Mouse (Mus musculus): ENCODE measurements at regions not wholly inside any gene's neighbourhood (a gene's known extent, or its start where the extent isn't known, plus 50 kb on each side); places are given as distances from the start of the nearest gene placed in this dataset.

DNA sequence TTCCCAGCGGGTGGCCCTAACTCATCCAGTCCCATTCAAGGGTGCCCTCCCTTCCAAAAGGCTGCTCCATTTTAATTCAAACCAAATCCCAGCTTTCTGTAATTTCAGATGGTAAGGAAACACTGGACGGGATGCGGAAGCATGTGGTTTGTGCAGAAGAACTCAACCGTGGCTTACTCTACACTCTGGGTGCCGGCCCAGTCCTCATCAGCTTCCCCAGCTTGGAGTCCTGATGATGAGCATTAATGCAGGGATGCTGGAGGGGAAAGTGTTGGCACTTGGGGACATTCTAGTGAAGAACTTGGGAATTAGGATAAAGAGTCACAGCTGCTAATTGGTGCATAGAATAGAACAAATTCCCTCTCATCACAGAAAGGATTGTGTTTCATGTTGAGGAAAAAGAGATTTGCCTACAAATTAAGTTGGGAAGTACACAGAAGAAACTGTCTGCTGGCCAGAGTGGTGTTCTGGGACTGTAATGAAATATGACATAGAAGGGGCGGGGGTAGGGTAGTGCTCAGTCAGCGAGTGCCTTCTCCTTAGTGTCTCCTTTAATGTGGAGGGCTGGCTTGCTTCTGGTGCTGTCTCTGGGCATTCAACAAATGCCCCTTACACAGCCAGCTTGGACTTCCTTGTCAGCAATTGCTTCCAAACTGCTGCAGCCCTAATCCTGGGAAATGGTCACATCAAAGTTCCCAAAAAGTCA, 285.0 kb upstream of the Bmper start:
- no peak for ATAC-seq (replicated peaks; ENCODE audit: poor library complexity)

- no peak for ATAC-seq (replicated peaks; ENCODE audit: poor library complexity)
Observed at GRCm38 (mm10) chr9:22944992-22945391, 277.9 kb upstream of the Bmper start.

- ATAC-seq (replicated peaks; ENCODE audit: poor library complexity), result peak; percentile 98
Observed at GRCm38 (mm10) chr9:22945426-22945955, 277.4 kb upstream of the Bmper start.

DNA sequence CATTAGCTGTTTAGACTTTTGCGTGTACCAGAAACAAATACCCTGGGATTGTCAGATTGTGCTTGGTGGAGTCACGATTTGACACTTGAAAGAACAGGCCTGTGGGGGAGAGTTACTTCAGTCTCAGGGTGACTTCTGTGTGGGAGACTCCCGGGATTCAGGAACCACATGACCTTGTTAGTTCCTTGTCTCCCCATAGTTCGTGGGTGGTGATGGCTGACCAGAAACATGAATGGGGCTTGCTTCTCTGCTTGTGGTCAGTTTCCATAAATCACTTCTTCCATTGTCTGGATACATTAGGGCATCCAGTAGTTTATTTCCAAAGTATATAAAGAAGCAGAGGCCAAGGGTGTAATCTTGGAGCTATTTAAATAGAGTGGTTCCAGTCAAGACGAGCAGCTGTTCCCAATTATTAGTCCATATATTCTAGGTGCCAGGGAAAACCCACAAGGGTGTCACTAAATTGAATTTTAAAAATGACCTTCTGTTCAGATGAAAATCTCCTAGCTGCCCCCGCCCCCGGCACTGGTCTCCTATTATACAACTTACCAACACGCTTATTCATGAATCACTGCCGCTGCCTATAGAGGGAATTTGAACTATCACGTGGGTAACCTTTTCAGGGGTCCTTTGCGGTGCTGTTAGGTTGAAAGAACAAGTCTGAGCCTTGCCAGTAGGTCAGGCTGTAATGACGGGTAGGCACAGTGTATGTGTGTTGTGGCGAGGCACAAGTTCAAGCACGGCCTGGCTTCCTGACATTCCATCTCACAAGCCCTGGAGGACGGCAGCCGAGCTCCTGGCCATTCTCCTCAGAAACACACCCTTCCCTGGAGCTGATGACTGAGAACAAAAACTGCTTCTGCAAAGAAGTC, 270.1 kb upstream of the Bmper start:
- no peak for ATAC-seq (replicated peaks; ENCODE audit: poor library complexity)

DNA sequence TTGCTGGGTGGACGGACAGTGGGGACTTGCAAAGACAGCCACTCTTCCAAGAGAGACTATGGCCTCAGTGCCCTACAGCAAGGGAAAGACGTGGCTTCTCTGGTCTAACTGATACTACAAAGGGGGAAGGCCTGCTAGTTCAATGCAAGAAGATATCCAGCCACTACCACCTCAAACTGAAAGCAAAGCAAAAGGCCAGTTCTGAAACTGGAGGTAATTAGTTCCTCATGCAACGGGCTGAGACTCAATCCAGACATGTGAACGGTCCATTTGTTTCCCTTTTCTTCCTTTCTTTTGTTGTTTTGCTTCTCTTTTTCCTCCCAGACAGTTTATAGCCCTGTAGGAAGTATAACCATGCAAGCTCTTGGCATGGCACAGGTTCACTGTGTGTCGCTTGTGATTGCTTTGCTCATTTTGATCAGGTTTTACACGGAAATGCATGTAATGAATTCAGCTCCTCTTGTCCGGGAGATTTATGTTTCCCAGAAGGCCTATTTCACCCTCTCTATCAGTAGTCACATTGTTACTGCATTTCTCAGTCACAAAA, 260.5 kb upstream of the Bmper start:
- peak; percentile 90 for ATAC-seq (replicated peaks; ENCODE audit: poor library complexity)

DNA sequence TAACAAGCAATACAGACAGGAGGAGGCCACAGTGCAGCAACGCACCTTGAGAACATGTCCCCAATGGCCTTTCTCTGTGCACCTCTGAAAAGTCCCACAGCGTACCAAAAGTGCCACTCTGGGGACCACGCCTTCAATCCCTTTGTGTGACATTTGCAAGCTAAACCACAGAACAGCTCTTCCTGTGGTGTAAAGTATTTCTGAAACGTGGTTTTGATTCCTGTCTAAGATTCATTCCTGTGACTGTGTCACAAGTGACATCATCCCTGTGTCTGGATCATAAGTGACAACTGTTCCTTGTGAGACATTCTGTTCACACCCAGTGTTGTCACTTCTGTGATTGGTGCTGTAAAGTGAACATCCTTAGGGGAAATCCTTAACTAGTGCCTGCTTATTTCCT, 251.6 kb upstream of the Bmper start:
- peak; percentile 87 for ATAC-seq (replicated peaks; ENCODE audit: poor library complexity)

- no peak for ATAC-seq (replicated peaks; ENCODE audit: poor library complexity)
Observed at GRCm38 (mm10) chr9:22976748-22977147, 246.1 kb upstream of the Bmper start.

DNA sequence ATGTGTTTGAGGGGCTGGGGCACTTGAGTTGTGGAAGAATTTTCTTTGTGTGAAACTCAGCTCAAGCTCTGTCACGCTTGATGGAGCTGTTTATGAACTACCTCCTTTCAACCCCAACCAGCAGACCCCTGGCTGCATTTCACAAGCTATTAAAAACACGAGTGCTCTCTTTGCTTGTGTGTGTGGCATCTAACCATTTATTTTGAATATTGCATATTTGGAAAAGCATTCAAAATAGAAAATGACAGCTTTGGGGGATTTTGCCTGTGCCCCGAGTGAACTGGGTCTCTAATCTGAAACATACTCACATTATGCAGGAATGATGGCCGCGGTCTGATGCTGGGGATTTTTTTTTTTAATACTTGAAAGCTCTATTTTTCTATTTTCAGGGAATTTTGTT, 243.2 kb upstream of the Bmper start:
- no peak for ATAC-seq (replicated peaks; ENCODE audit: poor library complexity)

DNA sequence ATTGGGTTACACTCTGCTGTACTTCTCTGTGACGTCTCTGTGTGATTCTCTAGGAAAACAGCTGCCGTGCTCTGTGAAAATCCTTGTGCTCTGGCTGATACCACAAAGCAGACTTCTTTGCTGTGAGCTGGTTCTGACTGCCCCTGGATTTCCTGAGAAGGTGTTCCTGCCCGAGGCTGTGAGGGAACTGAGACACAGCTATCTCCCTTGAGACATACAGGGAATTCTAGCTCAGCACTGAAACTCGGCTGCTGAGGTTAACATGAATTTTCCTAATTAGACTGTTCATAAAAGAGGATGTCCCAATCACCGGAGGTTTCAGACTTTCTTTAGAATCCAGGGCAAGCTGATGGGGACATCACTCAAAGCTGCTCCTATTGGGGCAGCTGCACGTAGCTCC, 233.4 kb upstream of the Bmper start:
- no peak for ATAC-seq (replicated peaks; ENCODE audit: poor library complexity)

GRCm38 (mm10) chr9:22993531-22993930, 229.3 kb upstream of the Bmper start:
- no peak for ATAC-seq (replicated peaks; ENCODE audit: poor library complexity)

GRCm38 (mm10) chr9:22995564-22995963, 227.3 kb upstream of the Bmper start:
- no peak for ATAC-seq (replicated peaks; ENCODE audit: poor library complexity)

- ATAC-seq (replicated peaks; ENCODE audit: poor library complexity), result no peak
Observed at GRCm38 (mm10) chr9:22998306-22998705, 224.6 kb upstream of the Bmper start.

DNA sequence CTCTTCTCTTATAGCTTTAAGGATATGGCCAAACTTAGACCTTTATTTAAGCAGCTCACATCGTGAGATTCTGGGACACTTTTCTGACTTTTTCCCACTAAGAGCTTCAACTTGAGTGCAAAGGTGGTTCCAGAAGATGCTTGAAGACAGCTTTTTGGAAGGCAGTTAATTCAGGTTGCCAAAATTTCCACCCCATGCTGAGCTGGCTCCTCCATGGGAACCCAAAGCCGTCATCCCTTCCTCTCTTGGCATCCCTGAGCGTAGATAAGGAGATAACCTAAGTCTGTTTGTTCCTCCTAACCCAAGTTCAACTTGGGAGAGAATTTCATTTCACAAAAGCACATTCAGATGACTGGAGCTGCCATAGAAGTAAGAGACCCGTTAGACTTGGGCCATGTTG, 223.7 kb upstream of the Bmper start:
- ATAC-seq (replicated peaks; ENCODE audit: poor library complexity), result no peak

DNA sequence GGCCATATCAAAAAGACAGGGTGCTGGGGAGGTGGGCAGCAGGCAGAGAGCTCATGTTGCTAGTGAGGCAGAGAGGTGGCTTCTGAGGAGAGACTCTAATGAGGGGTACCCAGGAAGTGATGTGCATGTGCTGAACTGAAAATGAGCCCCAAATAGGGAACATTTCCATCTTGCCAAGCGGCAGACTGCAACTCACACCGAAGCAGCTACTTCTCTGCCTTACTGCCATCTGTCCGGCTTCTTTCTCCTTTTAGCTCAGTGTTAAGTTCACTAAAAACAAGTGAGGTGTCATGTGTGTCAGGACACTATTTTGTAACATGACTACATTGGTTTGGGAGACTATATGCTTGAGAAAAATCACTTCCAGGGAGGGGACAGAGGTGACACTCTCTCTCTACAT, 222.7 kb upstream of the Bmper start:
- ATAC-seq (replicated peaks; ENCODE audit: poor library complexity), result no peak

- no peak for ATAC-seq (replicated peaks; ENCODE audit: poor library complexity)
Observed at GRCm38 (mm10) chr9:23003195-23004061, 219.4 kb upstream of the Bmper start.

- ATAC-seq (replicated peaks; ENCODE audit: poor library complexity), result no peak
Observed at GRCm38 (mm10) chr9:23005005-23005404, 217.9 kb upstream of the Bmper start.

- ATAC-seq (replicated peaks; ENCODE audit: poor library complexity), result peak; percentile 52
Observed at GRCm38 (mm10) chr9:23009462-23010183, 213.3 kb upstream of the Bmper start.

DNA sequence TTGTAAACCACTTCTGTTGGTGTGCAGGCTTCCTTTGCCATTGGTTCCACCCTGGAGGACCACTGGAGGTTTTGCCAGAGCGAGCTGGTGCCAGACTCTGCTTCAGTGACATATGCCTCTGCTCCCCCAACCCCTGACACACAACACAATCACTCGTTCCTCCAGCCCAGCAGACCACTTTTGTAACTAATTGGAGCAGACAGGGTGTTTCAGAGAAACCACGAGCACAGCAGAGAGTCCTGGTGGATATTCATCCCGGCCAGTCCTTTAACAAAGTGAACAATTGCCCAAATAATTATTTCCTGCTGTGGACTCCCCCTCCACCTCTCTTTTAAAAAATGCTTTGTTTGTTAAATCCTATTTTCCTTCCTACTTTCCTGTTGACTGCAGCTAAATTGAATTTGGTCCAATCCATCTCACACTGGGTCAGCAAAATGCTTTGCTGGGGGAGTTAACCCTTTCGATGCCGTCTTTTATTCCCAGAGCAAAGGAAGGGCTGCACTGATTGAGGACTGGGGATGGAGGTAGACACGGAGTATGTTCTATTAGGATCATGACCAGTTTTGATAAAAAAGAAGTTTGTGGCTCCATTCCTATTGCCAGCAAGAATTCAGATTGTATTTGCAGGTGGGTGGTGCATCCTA, 211.4 kb upstream of the Bmper start:
- no peak for ATAC-seq (replicated peaks; ENCODE audit: poor library complexity)

GRCm38 (mm10) chr9:23012130-23012529, 210.7 kb upstream of the Bmper start:
- ATAC-seq (replicated peaks; ENCODE audit: poor library complexity), result no peak

- peak; percentile 60 for ATAC-seq (replicated peaks; ENCODE audit: poor library complexity)
Observed at GRCm38 (mm10) chr9:23016733-23017132, 206.1 kb upstream of the Bmper start.

All from megakaryocyte progenitor cell, adult 5-6 weeks (primary cell).